Mouse (Mus musculus) hematopoietic stem cell, adult 5-6 weeks (primary cell): ENCODE measurements at regions not wholly inside any gene's neighbourhood (a gene's known extent, or its start where the extent isn't known, plus 50 kb on each side); places are given as distances from the start of the nearest gene placed in this dataset.

ENCODE experiments used
- ATAC-seq, 2 experiments: fragments of 125-278 bp in 1 of 2; replicated peaks in 1 of 2; 2 replicates each; pipeline ENCODE4 v1.8.0; 2016 to 2017; ENCODE audit warnings: inconsistent platforms in 2 of 2, mild to moderate bottlenecking in 2 of 2, moderate number of reproducible peaks in 2 of 2, low read depth in 1 of 2, moderate TSS enrichment in 1 of 2; ENCODE audit not compliant: low FRiP score in 2 of 2, poor library complexity in 2 of 2, severe bottlenecking in 2 of 2, insufficient read depth in 1 of 2, low TSS enrichment in 1 of 2

DNA sequence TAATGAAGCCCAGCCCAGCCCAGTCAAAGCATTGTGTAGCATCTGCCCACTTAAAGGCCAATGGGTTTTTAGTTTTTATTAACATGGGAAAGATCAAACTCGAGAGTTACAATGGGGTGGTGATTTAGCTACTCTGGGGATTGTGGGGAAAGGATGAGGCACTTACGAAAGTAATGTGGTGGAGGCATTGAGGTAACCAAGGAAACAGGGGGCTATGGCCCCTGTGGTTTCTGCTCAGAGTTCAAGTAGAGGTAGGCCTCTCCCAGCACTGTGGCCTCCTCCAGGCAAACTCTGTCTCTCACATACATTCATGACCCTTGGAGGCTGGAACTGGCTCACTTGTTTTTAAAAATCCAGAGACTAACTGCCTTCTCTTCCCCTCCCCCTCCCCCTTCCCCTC is 128.4 kb downstream of the Utp6 start:
- ATAC-seq: no peak; a peak in 1 of 4 replicates

- ATAC-seq: no peak
Observed at GRCm38 (mm10) chr11:79831591-79832320, 130.4 kb downstream of the Utp6 start.

DNA sequence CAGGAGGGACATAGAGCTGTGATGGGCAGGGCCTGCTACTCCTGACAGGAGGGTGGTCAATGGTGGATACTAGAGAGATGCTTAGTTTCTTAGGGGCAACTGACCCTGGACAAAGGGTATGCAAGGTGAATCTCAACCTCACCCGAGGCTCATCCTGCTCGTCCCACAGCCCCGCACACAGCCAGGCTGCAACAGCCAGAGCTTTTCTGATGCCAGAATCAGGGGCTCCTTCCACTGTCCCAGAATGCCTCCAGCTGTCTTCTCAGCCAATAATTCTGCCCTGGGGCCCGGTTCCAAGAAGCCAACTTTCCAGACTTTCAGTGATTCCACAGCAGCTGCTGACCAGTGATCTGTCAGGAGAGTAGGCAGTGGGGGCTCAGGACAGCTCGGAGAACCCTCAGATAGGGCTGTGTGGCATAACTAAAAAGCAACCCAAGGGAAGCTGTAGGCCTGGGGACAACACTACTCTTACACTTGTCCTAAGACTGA is 131.6 kb downstream of the Utp6 start:
- ATAC-seq: no peak

DNA sequence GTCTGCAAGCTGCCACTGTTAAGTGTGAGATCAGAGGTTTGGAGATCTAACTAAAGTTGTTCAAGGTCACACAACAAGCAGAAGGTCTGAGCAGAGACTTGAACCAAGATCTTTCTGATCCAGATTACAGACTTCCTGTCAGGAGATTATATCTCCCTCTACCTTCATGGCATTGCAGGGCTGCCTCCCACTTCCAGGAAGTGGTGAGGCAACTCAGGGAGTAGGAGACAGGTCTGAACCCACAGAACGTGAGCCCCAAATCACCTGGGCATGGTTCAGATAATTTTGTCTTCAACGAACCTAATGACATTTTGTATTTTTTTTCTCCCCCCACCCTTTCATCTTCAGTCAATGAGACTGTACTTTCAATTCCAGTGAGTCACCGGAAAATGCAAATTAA is 135.2 kb downstream of the Utp6 start:
- no peak for ATAC-seq

GRCm38 (mm10) chr11:79825881-79826280 is 136.3 kb downstream of the Utp6 start:
- no peak for ATAC-seq

- ATAC-seq: no peak
Observed at GRCm38 (mm10) chr11:79823631-79824310, 138.4 kb downstream of the Utp6 start.

DNA sequence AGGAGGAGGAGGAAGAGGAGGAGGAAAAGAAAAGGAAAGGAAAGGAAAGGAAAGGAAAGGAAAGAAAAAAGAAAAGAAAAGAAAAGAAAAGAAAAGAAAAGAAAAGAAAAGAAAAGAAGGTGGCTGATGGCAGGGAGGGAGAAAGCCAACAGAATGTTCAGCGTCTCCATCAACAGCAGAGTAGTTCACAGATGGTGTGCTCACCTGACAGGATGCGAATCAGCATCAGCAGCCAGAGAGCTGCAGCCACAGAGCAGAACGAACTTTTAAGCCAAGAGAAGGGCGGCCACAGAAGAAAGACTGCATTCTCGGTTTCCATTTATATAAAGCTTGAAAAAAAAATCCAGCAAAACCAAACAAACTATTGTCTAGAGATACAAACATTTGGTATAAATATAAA is 140.2 kb downstream of the Utp6 start:
- ATAC-seq: no peak

DNA sequence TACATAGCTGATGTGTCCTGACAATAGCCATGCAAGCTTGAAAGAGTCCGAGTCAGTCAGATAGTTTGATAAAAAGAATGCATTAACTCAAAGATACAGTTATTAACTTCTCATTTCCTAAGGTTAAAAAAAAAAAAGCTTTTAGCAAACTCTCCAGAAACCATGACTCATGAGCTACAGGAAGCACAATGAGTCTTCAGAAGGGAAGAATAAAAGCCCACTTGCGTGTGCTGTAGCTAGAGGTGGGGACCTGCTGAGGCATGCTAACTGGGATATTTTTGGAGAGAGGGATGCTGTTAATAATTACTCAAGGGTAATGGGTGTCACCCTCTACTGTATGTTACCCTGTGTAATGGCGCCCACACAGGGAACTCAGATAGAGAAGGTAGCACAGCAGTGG is 147.0 kb downstream of the Utp6 start:
- no peak for ATAC-seq

DNA sequence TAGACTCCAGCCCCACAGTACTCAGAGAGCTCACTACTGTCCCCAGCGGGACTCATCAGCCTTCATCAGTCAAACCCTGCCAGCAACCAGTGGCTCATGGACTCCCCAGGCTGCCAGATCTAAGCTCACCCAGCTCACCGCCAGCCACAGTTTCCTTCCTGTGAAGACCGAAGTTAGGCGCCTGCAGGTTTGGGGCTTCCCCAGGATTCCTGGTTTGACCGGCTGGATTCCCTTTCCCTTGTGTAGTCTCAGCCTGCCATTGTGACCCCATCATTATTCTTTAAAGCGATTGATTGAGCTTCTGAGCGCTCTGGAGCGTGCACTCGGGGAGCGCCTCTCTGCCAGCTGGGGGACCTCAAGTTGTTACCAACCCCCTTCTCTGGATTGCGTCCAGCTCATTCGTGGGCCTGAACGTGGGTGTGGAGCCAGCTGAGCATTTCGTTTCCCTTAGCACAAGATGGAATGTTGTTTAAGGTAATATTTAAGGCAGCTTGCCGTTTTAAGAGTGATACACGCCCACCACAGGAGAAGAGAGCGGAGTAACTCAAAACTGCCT is 155.2 kb downstream of the Utp6 start:
- ATAC-seq: peak; percentile 93 to 94

- no peak for ATAC-seq
Observed at GRCm38 (mm10) chr11:79806417-79806816, 155.8 kb downstream of the Utp6 start.

DNA sequence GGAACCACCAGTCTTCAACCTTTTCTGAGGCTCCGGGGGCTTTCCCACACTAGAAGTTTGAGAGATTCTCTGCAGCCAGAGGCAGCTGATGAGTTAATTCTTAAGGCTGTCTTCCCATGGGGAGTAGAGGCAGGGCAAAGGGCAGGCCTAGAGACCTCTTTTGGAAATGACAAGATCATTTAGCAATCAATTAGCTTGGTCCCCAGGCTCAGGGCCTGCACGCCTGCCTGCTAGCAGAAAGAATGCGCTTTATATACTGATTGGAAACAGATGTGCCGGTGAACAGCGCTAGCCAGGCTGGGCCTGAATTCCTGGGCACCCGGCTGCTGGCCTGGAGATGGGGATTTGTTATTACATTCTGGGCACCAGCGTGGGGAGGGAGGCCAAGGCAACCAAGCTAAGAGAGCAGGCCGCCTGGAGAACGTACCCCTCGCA is 156.2 kb downstream of the Utp6 start:
- ATAC-seq: no peak

- no peak for ATAC-seq
Observed at GRCm38 (mm10) chr11:79803971-79804370, 158.2 kb downstream of the Utp6 start.

GRCm38 (mm10) chr11:79803006-79803405 is 159.2 kb downstream of the Utp6 start:
- no peak for ATAC-seq

DNA sequence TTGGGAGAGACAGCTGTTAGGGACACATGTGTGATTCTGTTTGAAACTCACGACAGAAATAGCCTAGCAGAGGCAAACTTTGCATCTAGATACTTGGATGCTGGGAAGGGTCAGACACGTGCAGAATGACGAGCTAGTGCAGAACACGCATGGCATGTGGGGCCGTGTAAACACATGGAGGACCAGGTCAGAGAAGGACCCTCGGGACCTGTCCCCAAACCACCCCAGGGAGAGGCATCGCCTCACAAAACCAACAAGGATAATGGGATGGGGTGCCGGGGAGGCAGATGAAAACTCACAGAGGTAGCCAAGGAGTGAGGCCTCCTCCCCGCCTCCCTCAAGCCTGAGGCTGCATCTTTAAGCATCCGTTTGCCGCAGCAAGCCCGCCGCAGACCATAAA is 159.6 kb downstream of the Utp6 start:
- no peak for ATAC-seq

- peak; percentile 69 to 78 for ATAC-seq
Observed at GRCm38 (mm10) chr11:79800256-79800655, 161.9 kb downstream of the Utp6 start.

GRCm38 (mm10) chr11:79788251-79788741 is 173.9 kb downstream of the Utp6 start:
- no peak for ATAC-seq

- no peak for ATAC-seq
Observed at GRCm38 (mm10) chr11:79787766-79788165, 174.4 kb downstream of the Utp6 start.

- no peak for ATAC-seq
Observed at GRCm38 (mm10) chr11:79784071-79784470, 178.1 kb downstream of the Utp6 start.
